Mouse (Mus musculus) MEL (cell line): ENCODE results near the gene Gls.

Experiments
- CTCF ChIP-seq, 3 experiments: IDR thresholded peaks in 2 of 3; conservative IDR thresholded peaks in 1 of 3; 2 replicates each; pipeline ENCODE4 v1.5.1; 2011 to 2012; ENCODE audit warnings: low read length in 3 of 3, low read depth in 2 of 3, mild to moderate bottlenecking in 2 of 3, improper control_type of control experiment in 1 of 3, inconsistent platforms in 1 of 3, mixed read lengths in 1 of 3, moderate library complexity in 1 of 3; ENCODE audit not compliant: control insufficient read depth in 1 of 3, insufficient read depth in 1 of 3, poor library complexity in 1 of 3, severe bottlenecking in 1 of 3
- GABPA ChIP-seq: IDR thresholded peaks from 2 replicates; pipeline ENCODE4 v1.6.1; 2012; ENCODE audit warnings: low read depth, mild to moderate bottlenecking, inconsistent platforms, low read length, improper control_type of control experiment, moderate library complexity
- MAFK ChIP-seq: IDR thresholded peaks from 2 replicates; pipeline ENCODE4 v1.6.1; 2011; ENCODE audit warnings: low read depth, mild to moderate bottlenecking, low read length, improper control_type of control experiment, borderline replicate concordance
- MAZ ChIP-seq: IDR thresholded peaks from 2 replicates; pipeline ENCODE4 v1.6.1; 2012; ENCODE audit warnings: low read depth, mild to moderate bottlenecking, inconsistent platforms, low read length, improper control_type of control experiment
- MYC ChIP-seq: IDR thresholded peaks from 2 replicates; pipeline ENCODE4 v1.6.1; 2011; ENCODE audit warnings: low read depth, mild to moderate bottlenecking, low read length, improper control_type of control experiment, moderate library complexity
- TAL1 ChIP-seq: IDR thresholded peaks from 2 replicates; pipeline ENCODE4 v1.6.1; 2012; ENCODE audit warnings: mild to moderate bottlenecking, inconsistent platforms, low read length, moderate library complexity, mixed read lengths
- TCF12 ChIP-seq: IDR thresholded peaks from 2 replicates; pipeline ENCODE4 v1.6.1; 2014; ENCODE audit warnings: low read depth, mild to moderate bottlenecking, inconsistent platforms, low read length, improper control_type of control experiment, moderate library complexity
- UBTF ChIP-seq: IDR thresholded peaks from 2 replicates; pipeline ENCODE4 v1.6.1; 2012; ENCODE audit warnings: low read depth, mild to moderate bottlenecking, inconsistent platforms, low read length, improper control_type of control experiment, moderate library complexity, borderline replicate concordance; ENCODE audit not compliant: insufficient read depth
- ZMIZ1 ChIP-seq: IDR thresholded peaks from 2 replicates; pipeline ENCODE4 v1.6.1; 2012; ENCODE audit warnings: low read depth, mild to moderate bottlenecking, inconsistent platforms, low read length, improper control_type of control experiment, moderate library complexity
- ZNF384 ChIP-seq: IDR thresholded peaks from 2 replicates; pipeline ENCODE4 v1.6.1; 2012; ENCODE audit warnings: low read depth, mild to moderate bottlenecking, inconsistent platforms, low read length, improper control_type of control experiment

GRCm38 (mm10) chr1:52154890-52155289 lies 78.1 kb downstream of the Gls start:
- TF ChIP-seq MAFK, result no peak
- no peak for TF ChIP-seq GABPA
- TF ChIP-seq TAL1, result no peak
- TF ChIP-seq CTCF (IDR thresholded peaks at IDR 0.05 in 2 of 3, conservative IDR thresholded peaks at IDR 0.05 in 1 of 3; ENCODE audit: control insufficient read depth in 1 of 3, insufficient read depth in 1 of 3, low read depth in 2 of 3, low read length in 3 of 3, poor library complexity in 1 of 3, severe bottlenecking in 1 of 3), result no peak
- TF ChIP-seq ZNF384, result no peak
- TF ChIP-seq TCF12, result no peak
- no peak for TF ChIP-seq MAZ
- TF ChIP-seq UBTF, result no peak
- no peak for TF ChIP-seq ZMIZ1
- TF ChIP-seq MYC, result no peak
